Mouse (Mus musculus): ENCODE data around the gene Iqgap2. TPM values are rescaled to one million over a fixed set of nuclear protein-coding genes. Genes with fewer than 3 reads are reported as not detected.

Gene Iqgap2
- polyA plus RNA-seq, 1 experiment: 44.1 TPM

DNA sequence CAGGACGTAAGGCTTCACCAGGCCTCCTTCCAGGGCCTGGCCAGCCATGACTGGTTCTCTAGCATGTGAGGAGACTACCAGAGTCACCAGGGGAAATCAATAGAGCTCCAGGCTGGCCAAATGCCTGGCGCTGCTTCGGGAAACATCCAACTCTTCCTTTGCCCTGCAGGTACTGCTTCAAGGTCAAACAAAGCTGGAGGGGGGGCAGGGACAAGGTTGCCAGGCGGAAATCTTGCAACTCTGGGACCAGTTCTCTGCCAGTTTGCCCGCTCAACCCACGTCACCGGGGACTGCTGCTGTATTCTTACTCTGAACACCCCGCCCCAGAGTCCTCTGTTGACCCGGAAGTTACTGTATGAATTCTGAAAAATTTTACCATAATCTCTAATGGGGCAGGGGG lies 18.5 kb upstream of the Iqgap2 start:
- Histone ChIP-seq H3K4me1 (ENCODE audit: control insufficient read depth, insufficient read depth, insufficient read length, low read length) (peaks cover 2% of the 10 kb centered on the region; the same call in 1 of the 2 replicates), H3K27me3 (ENCODE audit: control insufficient read depth, insufficient read depth, low read length) (no peaks in the 10 kb centered on the region), H3K27ac (ENCODE audit: insufficient read depth, low read depth, low read length) (no peak overlapping the region), H3K4me3 (ENCODE audit: low read depth, low read length) (no peak overlapping the region), H3K36me3 (ENCODE audit: control insufficient read depth, insufficient read depth, low read length) (no peaks in the 10 kb centered on the region)
- 53% methylated on average over 9 of the region's 9 CpGs for WGBS
- TF ChIP-seq POLR2A (IDR thresholded peaks at IDR 0.05; ENCODE audit: low read depth, low read length) (no peak), CTCF (IDR thresholded peaks at IDR 0.05; ENCODE audit: extremely low read depth, insufficient read length, insufficient replicate concordance, low read depth, low read length) (no peak)

GRCm38 (mm10) chr13:95909244-95909643 lies 17.5 kb upstream of the Iqgap2 start:
- TF ChIP-seq POLR2A (IDR thresholded peaks at IDR 0.05; ENCODE audit: low read depth, low read length): no peak
- no peak for TF ChIP-seq CTCF (IDR thresholded peaks at IDR 0.05; ENCODE audit: extremely low read depth, insufficient read length, insufficient replicate concordance, low read depth, low read length)
- Histone ChIP-seq H3K27me3 (ENCODE audit: control insufficient read depth, insufficient read depth, low read length) (no peaks in the 10 kb centered on the region), H3K4me1 (ENCODE audit: control insufficient read depth, insufficient read depth, insufficient read length, low read length) (peaks cover 2% of the 10 kb centered on the region; the same call in 1 of the 2 replicates), H3K4me3 (ENCODE audit: low read depth, low read length) (no peak overlapping the region), H3K36me3 (ENCODE audit: control insufficient read depth, insufficient read depth, low read length) (no peaks in the 10 kb centered on the region), H3K27ac (ENCODE audit: insufficient read depth, low read depth, low read length) (no peak overlapping the region)
- 80% methylated on average over 2 of the region's 2 CpGs for WGBS

- Histone ChIP-seq H3K27me3 (ENCODE audit: control insufficient read depth, insufficient read depth, low read length) (no peaks in the 10 kb centered on the region; the same call in 1 of the 2 replicates), H3K4me1 (ENCODE audit: control insufficient read depth, insufficient read depth, insufficient read length, low read length) (no peaks in the 10 kb centered on the region), H3K36me3 (ENCODE audit: control insufficient read depth, insufficient read depth, low read length) (no peaks in the 10 kb centered on the region), H3K27ac (ENCODE audit: insufficient read depth, low read depth, low read length) (no peak overlapping the region), H3K4me3 (ENCODE audit: low read depth, low read length) (no peak overlapping the region)
- 96% methylated on average over 3 of the region's 3 CpGs for WGBS
- no peak for TF ChIP-seq CTCF (IDR thresholded peaks at IDR 0.05; ENCODE audit: extremely low read depth, insufficient read length, insufficient replicate concordance, low read depth, low read length)
- TF ChIP-seq POLR2A (IDR thresholded peaks at IDR 0.05; ENCODE audit: low read depth, low read length): no peak
These were observed 11.0 kb upstream of the Iqgap2 start for GRCm38 (mm10) chr13:95902696-95903095.

DNA sequence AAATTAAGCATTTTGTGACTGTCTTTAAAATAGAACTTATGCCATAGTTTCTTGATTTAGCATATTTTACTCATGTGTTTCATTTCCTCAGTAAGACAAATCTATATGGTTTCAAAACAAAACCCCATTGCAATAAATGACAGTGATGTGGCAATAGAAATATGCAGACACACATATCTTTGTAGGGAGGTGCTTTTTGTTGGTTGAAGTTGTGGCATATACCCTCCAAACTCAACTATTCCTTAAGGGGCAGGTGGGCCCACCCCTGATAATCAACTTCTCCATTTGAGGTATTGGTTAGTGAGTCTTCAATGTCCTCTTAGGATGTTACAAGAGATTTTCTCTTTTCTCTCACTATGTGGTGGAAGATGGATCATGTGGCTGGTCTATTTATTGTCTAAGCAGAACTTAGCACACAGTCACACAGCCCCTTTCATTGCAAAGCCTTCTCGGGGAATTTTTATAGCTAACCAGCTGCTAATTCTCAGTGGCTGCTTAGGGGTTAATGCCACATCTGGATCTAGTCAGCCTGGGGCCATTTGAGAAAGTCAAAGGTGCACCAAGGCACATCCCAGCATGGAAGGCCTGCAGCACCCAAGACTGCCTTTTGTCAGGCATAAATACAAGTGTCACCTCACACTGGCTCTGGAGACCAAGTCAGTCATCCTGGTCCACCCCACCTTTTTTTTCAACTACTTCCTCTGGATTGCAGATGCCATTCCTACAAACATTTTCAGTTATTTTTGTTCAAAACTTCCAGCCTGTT lies 8.3 kb upstream of the Iqgap2 start:
- Histone ChIP-seq H3K4me3 (ENCODE audit: low read depth, low read length) (no peak overlapping the region), H3K27ac (ENCODE audit: insufficient read depth, low read depth, low read length) (no peak overlapping the region), H3K27me3 (ENCODE audit: control insufficient read depth, insufficient read depth, low read length) (no peaks in the 10 kb centered on the region; the same call in 1 of the 2 replicates), H3K36me3 (ENCODE audit: control insufficient read depth, insufficient read depth, low read length) (no peaks in the 10 kb centered on the region), H3K4me1 (ENCODE audit: control insufficient read depth, insufficient read depth, insufficient read length, low read length) (no peaks in the 10 kb centered on the region)
- no peak for TF ChIP-seq POLR2A (IDR thresholded peaks at IDR 0.05; ENCODE audit: low read depth, low read length)
- TF ChIP-seq CTCF (IDR thresholded peaks at IDR 0.05; ENCODE audit: extremely low read depth, insufficient read length, insufficient replicate concordance, low read depth, low read length): no peak
- 79% methylated on average over 1 of the region's 1 CpGs for WGBS

- whole genome bisulfite sequencing: 68% methylated on average over 6 of the region's 6 CpGs
These were observed 4.8 kb upstream of the Iqgap2 start for GRCm38 (mm10) chr13:95896501-95896900.

DNA sequence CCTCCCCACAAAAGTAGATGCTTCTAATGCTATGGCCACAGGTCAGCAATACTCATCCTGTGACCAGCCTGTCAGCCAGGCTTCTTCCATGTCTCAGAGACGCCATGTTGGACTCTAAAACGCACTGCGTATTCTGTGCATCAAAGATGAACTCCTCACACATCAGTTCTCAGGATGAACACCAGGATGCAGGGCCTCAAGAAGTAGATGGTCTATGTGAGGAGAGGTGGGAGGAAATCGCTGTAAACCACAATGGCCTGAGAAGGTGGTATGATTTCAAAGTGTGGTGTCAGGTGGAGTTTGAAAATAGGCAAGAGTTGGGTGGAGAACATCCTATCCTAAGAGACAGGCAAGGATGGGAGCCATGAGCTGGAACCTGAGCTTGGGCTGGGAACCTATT lies 1.4 kb upstream of the Iqgap2 start:
- Histone ChIP-seq H3K27me3 (ENCODE audit: control insufficient read depth, insufficient read depth, low read length) (no peaks in the 10 kb centered on the region), H3K36me3 (ENCODE audit: control insufficient read depth, insufficient read depth, low read length) (peaks cover 5% of the 10 kb centered on the region), H3K4me1 (ENCODE audit: control insufficient read depth, insufficient read depth, insufficient read length, low read length) (peaks cover 3% of the 10 kb centered on the region; the same call in 1 of the 2 replicates), H3K4me3 (ENCODE audit: low read depth, low read length) (no peak overlapping the region), H3K27ac (ENCODE audit: insufficient read depth, low read depth, low read length) (no peak overlapping the region)
- TF ChIP-seq POLR2A (IDR thresholded peaks at IDR 0.05; ENCODE audit: low read depth, low read length) (no peak), CTCF (IDR thresholded peaks at IDR 0.05; ENCODE audit: extremely low read depth, insufficient read length, insufficient replicate concordance, low read depth, low read length) (no peak)
- WGBS: 89% methylated on average over 4 of the region's 4 CpGs

More at GRCm38 (mm10) chr13:95896501-95896900, 4.8 kb upstream of the Iqgap2 start:
- no peak overlapping the region for H3K4me3 ChIP-seq (ENCODE audit: low read depth, low read length)
- H3K36me3 ChIP-seq (ENCODE audit: control insufficient read depth, insufficient read depth, low read length): no peaks in the 10 kb centered on the region
- H3K27me3 ChIP-seq (ENCODE audit: control insufficient read depth, insufficient read depth, low read length): no peaks in the 10 kb centered on the region
- H3K27ac ChIP-seq (ENCODE audit: insufficient read depth, low read depth, low read length): no peak overlapping the region
- no peaks in the 10 kb centered on the region for H3K4me1 ChIP-seq (ENCODE audit: control insufficient read depth, insufficient read depth, insufficient read length, low read length)
- TF ChIP-seq POLR2A (IDR thresholded peaks at IDR 0.05; ENCODE audit: low read depth, low read length) (no peak), CTCF (IDR thresholded peaks at IDR 0.05; ENCODE audit: extremely low read depth, insufficient read length, insufficient replicate concordance, low read depth, low read length) (no peak)

DNA sequence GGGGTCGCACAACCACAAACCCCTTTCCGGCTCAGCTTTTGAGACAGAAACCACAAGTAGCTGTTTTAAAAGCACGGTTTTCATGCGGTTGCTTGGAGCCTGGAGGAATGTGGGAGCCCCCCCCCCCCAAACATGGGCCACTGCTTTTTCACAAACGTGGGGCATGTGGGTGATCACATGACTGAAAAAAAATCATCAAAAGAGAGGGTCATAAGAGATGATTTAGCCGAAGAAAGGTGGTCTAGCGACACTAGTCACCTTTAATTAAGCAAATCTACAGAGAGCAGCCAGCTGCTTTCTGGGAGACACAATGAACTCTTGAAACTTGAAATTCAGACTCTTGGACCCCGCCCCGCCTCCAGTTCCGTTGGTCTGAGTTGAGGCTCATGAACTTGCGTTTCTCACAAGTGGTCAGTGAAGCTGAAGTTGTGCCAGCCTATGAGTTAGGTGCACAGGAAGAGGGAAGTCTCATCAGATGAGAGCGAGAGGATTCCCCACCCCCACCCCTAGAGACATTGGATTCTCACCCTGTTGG lies 956 bp upstream of the Iqgap2 start:
- peak overlapping the region; percentile 94 for H3K4me3 ChIP-seq (ENCODE audit: low read depth, low read length)
- H3K36me3 ChIP-seq (ENCODE audit: control insufficient read depth, insufficient read depth, low read length): peaks cover 5% of the 10 kb centered on the region
- no peaks in the 10 kb centered on the region for H3K27me3 ChIP-seq (ENCODE audit: control insufficient read depth, insufficient read depth, low read length)
- TF ChIP-seq POLR2A (IDR thresholded peaks at IDR 0.05; ENCODE audit: low read depth, low read length): no peak
- no peak for TF ChIP-seq CTCF (IDR thresholded peaks at IDR 0.05; ENCODE audit: extremely low read depth, insufficient read length, insufficient replicate concordance, low read depth, low read length)
- H3K27ac ChIP-seq (ENCODE audit: insufficient read depth, low read depth, low read length): no peak overlapping the region
- 15% methylated on average over 12 of the region's 12 CpGs for WGBS
- H3K4me1 ChIP-seq (ENCODE audit: control insufficient read depth, insufficient read depth, insufficient read length, low read length): peaks cover 3% of the 10 kb centered on the region; the same call in 1 of the 2 replicates
